Mouse (Mus musculus) mouse trophoblast stem cell (cell line): Measurements from ENCODE around the gene Selenoo.

Source experiments
- in situ Hi-C, 2 experiments: fragments of 300-500 bp; cut with MseI, MboI; formaldehyde crosslinking; loops; 2 replicates in 1 of 2; 3 replicates in 1 of 2; pipeline ENCODE4 v1.15.1; 2025

Gene Selenoo

GRCm38 (mm10) chr15:89126622-89127021 is 37.7 kb downstream of the Selenoo start:
- in situ Hi-C loops, result no loop called here

GRCm38 (mm10) chr15:89127364-89127940 is 38.6 kb downstream of the Selenoo start:
- in situ Hi-C loops, result no loop called here

- in situ Hi-C loops, result no loop called here
These were observed 39.8 kb downstream of the Selenoo start, which contains the start of gene Hdac10 for GRCm38 (mm10) chr15:89128382-89129350. Gene Hdac10, minus strand, starts transcription at chr15:89128700.

DNA sequence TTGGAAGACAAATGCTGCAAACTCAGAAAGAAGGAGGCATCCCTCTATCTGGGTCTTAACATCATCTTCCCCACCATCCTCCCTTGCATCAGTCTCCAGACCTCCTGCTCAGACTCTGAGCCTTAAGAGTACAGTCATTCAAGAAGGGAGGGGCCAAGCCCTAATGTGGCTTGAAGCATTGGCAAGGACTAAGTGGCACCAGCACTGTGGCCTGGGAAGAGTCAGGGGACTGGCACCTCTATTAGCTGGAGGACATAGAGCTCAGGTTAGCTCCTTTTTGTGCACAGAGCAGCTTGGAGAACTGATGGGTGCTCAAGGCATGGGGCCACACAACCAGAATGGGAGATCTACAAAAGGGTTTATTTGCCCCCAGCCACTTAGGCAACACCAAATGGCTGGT is 41.4 kb downstream of the Selenoo start:
- in situ Hi-C loops, result no loop called here

- in situ Hi-C loops, result no loop called here
These were observed 42.4 kb downstream of the Selenoo start for GRCm38 (mm10) chr15:89131316-89131715.

DNA sequence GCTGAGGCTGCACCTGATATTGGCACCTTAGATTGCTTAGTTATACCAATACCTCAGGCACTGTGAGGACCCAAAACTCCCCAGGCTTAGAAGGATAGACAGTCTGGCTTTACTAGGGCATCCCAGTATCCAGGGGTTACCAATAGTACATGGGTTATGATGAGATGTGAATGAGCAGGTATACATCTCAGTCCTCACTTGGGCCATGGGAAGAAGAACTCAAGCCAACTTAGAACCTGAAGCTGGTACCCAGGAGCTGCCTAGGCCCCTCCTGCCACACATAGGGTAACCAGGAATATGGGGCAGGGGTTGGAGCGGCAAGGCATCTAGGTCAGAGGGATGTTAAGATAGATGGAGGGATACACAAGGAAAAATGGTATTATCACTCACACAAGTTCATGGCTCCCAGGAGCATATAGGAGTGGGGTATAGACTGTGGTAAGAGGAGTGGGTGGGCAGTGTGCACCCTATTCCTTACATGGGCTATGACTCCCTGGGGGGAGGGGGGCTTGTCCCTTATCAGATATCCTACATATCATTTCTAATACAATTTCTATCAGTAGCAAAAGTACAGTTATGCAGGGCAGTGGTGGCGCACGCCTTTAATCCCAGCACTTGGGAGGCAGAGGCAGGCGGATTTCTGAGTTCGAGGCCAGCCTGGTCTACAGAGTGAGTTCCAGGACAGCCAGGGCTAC is 47.7 kb downstream of the Selenoo start:
- in situ Hi-C loops, result no loop called here

- in situ Hi-C loops, result no loop called here
These were observed 48.6 kb downstream of the Selenoo start for GRCm38 (mm10) chr15:89137378-89138045.

DNA sequence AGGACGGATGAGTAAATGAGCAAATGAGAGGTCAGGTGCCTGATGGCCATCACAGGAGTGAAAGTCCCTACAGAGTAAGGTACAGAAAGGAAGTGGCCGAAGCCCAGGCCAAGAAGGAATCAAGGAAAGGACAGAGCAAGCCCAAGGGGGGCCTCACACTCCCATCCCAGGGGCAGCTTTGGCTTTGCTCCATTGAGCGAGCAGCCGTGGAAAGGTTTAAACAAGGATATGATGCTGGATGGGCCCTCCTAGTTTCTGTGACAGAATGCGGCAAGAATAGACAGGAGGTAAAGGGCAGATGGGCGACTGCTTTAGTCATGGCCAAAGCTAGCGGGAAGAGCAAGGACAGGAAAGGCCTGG is 49.1 kb downstream of the Selenoo start:
- in situ Hi-C loops, result no loop called here

- in situ Hi-C loops, result no loop called here
These were observed 49.6 kb downstream of the Selenoo start for GRCm38 (mm10) chr15:89138531-89138930.

DNA sequence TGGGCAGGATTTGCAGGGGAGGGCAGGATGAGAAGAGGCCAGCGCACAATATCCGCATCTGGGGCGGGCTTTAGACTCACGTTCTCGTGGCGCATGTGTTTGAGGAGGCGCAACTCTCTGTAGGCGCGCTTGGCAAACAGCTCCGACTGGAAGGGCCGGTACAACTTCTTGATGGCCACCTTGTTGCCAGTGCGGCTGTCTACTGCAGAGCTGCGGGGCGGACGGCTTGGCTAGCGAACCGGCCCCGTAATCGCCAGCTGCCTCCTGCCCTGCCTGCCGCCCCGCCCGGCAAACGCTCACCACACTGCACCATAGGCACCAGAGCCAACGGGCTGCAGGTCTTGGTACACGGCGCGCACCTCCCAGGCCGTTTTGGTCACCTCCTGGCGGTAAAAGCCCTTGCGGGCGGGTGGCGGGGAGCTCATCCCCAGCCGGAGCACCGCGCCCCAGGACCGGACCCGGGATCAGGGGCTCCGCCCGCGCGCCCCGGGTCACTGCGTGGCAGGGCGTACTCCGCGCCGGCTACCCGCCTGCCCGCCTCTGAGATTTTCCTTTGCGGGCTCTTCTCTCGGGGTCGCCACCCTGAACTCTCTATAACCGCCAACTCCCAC is 51.3 kb downstream of the Selenoo start:
- in situ Hi-C loops, result no loop called here

GRCm38 (mm10) chr15:89140659-89141252 is 51.9 kb downstream of the Selenoo start, which contains the start of gene Mapk12:
Gene Mapk12, minus strand, starts transcription at chr15:89140703.
- in situ Hi-C loops, result no loop called here

GRCm38 (mm10) chr15:89141443-89141842 is 52.6 kb downstream of the Selenoo start:
- in situ Hi-C loops, result no loop called here

GRCm38 (mm10) chr15:89141905-89142304 is 53.0 kb downstream of the Selenoo start:
- in situ Hi-C loops, result no loop called here

- in situ Hi-C loops, result no loop called here
These were observed 54.2 kb downstream of the Selenoo start for GRCm38 (mm10) chr15:89143134-89143533.

- in situ Hi-C loops, result no loop called here
These were observed 56.1 kb downstream of the Selenoo start for GRCm38 (mm10) chr15:89144965-89145364.

GRCm38 (mm10) chr15:89145813-89146350 is 57.0 kb downstream of the Selenoo start:
- in situ Hi-C loops, result no loop called here

DNA sequence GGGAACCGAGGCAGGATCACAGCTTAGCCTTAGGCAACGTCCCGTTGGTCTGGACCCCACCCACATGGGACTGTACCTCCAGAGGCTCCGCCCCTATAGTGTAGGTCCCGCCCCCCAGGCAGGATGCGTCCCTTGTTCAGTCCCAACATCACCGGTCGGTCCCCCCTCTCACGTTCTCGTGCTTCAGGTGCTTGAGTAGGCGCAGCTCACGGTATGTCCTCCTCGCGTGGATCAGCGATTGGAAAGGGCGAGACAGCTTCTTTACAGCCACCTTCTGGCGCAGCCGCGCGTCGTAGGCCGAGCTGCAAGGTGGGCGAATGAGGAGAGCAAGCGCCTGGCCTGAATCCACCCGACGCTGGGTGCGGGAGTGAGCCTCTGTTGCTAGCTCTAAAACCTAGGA is 57.7 kb downstream of the Selenoo start:
- in situ Hi-C loops, result no loop called here

- in situ Hi-C loops, result no loop called here
These were observed 58.1 kb downstream of the Selenoo start for GRCm38 (mm10) chr15:89147024-89147423.

GRCm38 (mm10) chr15:89147456-89147855 is 58.6 kb downstream of the Selenoo start:
- in situ Hi-C loops, result no loop called here

DNA sequence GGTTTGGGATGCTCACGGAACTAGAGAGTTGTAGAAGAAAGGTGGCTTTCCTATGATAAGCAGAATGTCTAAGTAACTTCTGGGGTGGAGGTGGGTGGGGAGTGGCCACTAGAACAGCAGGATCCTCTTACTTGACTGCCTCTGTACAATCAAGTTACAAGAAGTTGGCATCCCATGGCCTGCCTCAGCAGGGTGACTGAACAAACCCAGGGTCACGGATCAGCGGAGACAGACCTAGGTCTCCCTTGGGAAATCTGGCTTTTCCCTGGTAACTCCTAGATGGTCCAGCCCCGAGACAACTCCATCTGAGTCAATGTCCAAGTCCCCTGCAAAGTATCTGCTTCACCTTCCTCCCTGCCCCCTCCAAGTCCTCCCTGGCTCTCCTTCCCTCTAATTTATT is 59.0 kb downstream of the Selenoo start:
- in situ Hi-C loops, result no loop called here
